Mouse (Mus musculus): ENCODE results near the gene Parg. TPM values are rescaled to one million over a fixed set of nuclear protein-coding genes. Genes with fewer than 3 reads are reported as not detected.

Parg gene
- polyA plus RNA-seq, 1 experiment: 10.5 TPM

DNA sequence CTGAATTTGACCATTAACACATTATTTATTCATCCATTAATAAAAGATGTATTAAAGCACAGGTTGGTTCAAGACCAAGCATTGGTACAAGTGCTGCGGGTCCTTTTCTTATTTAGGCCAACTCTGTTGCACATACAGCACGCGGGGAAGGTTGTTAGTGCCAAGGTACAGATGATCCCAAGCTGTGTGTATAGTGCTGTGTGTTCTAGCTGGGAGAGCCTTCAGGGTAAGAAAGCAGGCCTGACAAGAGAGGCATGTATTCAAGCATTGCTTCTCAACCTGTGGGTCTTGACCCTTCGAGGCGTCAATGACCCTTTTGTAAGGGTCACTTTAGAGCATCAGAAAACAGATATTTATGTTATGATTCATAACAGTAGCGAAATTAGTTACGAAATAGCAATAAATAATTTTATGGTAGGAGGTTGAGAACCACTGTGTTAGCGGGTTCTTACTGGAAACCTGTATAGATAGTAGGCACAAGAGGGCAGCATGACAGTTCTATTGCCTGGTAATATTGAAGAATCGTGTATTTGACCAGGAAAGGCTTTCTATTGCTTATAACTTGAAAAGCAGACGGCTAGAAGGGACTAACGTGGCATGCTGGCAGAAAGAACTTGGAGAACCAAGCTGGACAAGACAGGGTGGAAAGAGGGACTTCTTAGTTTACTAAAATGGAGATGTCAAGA is 38.4 kb upstream of the Parg start:
- Histone ChIP-seq H3K79me2 (ENCODE audit: control insufficient read depth, insufficient read depth) (peaks cover 77% of the 10 kb centered on the region), H3K36me3 (ENCODE audit: control insufficient read depth, insufficient read depth) (no peaks in the 10 kb centered on the region), H3K27me3 (ENCODE audit: control insufficient read depth, insufficient read depth, insufficient read length) (no peaks in the 10 kb centered on the region), H3ac (ENCODE audit: control insufficient read depth, insufficient read length) (no peak overlapping the region), H3K4me3 (no peak overlapping the region), H3K4me2 (ENCODE audit: low read depth) (no peak overlapping the region)
- TF ChIP-seq REST (IDR thresholded peaks at IDR 0.05; ENCODE audit: insufficient read depth, insufficient read length): no peak
- TF ChIP-seq E2F4 (IDR thresholded peaks at IDR 0.05; ENCODE audit: insufficient read depth): no peak
- TF ChIP-seq MYOD1 (IDR thresholded peaks at IDR 0.05; ENCODE audit: control insufficient read depth in 1 of 3, insufficient read length in 2 of 3, low read depth in 2 of 3): no peak
- TF ChIP-seq CEBPB (IDR thresholded peaks at IDR 0.05; ENCODE audit: insufficient read depth, poor library complexity, severe bottlenecking): no peak
- TF ChIP-seq MYOG (IDR thresholded peaks at IDR 0.05; ENCODE audit: control insufficient read depth in 1 of 3, insufficient read depth in 1 of 3, insufficient read length in 2 of 3, low read depth in 2 of 3): no peak
- TF ChIP-seq TCF3 (IDR thresholded peaks at IDR 0.05; ENCODE audit: insufficient read length, low read depth): no peak
- no peak for TF ChIP-seq MAX (IDR thresholded peaks at IDR 0.05; ENCODE audit: low read depth)
- TF ChIP-seq TCF12 (IDR thresholded peaks at IDR 0.05; ENCODE audit: insufficient read depth, poor library complexity, severe bottlenecking): no peak
- no peak for TF ChIP-seq POLR2AphosphoS2 (IDR thresholded peaks at IDR 0.05; ENCODE audit: insufficient read length, low read depth)
- TF ChIP-seq USF1 (IDR thresholded peaks at IDR 0.05; ENCODE audit: low read depth): no peak
- TF ChIP-seq POLR2A (IDR thresholded peaks at IDR 0.05; ENCODE audit: insufficient read length, low read depth): no peak
- TF ChIP-seq SRF (IDR thresholded peaks at IDR 0.05; ENCODE audit: control insufficient read depth, insufficient read length, low read depth): no peak

DNA sequence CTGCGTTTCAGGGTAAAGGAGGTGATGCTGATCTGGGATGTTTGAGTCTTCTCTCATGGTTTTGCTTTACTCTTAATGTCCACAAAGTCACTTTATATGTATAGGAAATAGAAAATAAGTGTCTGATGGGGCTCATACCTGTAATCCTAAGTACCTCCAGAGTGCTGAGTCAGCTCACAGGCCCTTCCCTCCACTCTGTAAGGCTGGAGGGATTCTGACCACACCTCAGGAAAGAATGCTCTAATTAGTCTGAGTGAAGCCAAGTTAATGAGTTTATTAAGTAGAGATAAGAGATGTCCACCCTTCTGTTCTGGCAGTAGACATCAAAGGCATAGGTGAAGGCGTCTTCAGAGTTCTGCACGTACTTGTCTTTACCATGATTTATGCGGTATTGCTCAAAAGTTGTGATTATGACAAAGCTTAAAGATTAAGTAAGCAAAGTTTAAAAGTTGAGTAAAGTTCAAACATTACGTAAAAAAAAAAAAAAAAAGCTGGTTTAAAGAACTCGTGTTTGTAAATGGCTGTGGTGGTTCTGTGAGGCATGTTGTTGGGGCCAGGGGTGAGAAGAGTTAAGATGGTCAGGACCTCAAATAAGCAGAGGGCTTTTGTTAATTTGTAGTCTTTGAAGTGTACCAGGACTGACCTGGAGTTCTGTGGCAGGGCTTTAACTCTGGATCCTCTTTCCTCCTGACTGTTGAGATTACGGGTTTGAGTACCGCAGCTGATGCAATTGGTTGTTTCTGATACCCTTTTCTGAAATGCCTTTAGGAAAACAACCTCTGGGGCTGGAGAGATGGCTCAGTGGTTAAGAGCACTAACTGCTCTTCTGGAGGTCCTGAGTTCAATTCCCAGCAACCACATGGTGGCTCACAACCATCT is 37.3 kb upstream of the Parg start:
- peak overlapping the region; percentile 65 for H3K4me2 ChIP-seq (ENCODE audit: low read depth)
- no peak overlapping the region for H3ac ChIP-seq (ENCODE audit: control insufficient read depth, insufficient read length)
- no peak for TF ChIP-seq POLR2A (IDR thresholded peaks at IDR 0.05; ENCODE audit: insufficient read length, low read depth)
- no peak for TF ChIP-seq MAX (IDR thresholded peaks at IDR 0.05; ENCODE audit: low read depth)
- no peak for TF ChIP-seq SRF (IDR thresholded peaks at IDR 0.05; ENCODE audit: control insufficient read depth, insufficient read length, low read depth)
- TF ChIP-seq REST (IDR thresholded peaks at IDR 0.05; ENCODE audit: insufficient read depth, insufficient read length): no peak
- no peak for TF ChIP-seq USF1 (IDR thresholded peaks at IDR 0.05; ENCODE audit: low read depth)
- TF ChIP-seq POLR2AphosphoS2 (IDR thresholded peaks at IDR 0.05; ENCODE audit: insufficient read length, low read depth): no peak
- no peak for TF ChIP-seq CEBPB (IDR thresholded peaks at IDR 0.05; ENCODE audit: insufficient read depth, poor library complexity, severe bottlenecking)
- no peak for TF ChIP-seq MYOG (IDR thresholded peaks at IDR 0.05; ENCODE audit: control insufficient read depth in 1 of 3, insufficient read depth in 1 of 3, insufficient read length in 2 of 3, low read depth in 2 of 3)

DNA sequence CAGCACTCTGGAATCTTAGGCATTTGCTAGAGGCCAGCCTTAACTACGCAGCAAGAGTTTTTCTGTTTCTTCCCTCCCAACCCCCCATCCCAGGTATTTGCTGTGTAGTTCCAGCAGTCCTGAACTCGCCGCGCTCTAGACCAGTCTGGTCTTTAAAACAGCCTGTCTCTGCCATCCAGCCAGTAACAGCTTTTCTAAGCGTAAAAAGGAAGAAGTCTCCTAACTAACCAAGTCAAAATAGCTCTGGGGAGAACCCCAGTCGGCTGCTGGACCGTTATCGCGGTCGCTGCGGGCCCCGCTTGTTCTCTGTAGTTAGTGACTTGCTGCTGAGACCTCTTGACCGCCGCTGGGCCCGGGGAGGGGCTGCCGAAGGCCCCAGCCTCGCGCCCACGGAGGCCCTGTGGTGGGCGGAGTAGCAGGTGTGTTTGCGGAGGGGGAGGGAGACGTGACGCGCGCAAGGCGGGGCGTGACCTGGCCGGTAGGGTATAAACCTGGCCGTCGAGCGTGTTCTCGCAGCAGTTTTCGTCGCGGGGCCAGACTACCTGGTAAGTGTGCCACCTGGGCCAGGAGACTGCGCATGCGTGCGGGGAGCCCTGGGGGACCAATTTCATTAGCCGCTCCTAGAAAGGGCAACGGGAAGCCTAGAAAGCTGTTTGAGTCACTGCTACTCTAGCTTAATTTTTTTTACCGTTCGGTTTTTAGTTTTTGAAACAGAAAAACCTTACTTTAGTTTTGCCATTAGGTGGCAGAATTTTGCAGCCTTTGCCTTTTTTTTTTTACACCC is 36.3 kb upstream of the Parg start:
- TF ChIP-seq MYOD1 (IDR thresholded peaks at IDR 0.05; ENCODE audit: control insufficient read depth in 1 of 3, insufficient read length in 2 of 3, low read depth in 2 of 3) (peak in 2 of 3 experiments; percentile 54 to 89), MYOG (IDR thresholded peaks at IDR 0.05; ENCODE audit: control insufficient read depth in 1 of 3, insufficient read depth in 1 of 3, insufficient read length in 2 of 3, low read depth in 2 of 3) (peak in 1 of 3 experiments; percentile 76), POLR2A (IDR thresholded peaks at IDR 0.05; ENCODE audit: insufficient read length, low read depth) (peak; percentile 31), E2F4 (IDR thresholded peaks at IDR 0.05; ENCODE audit: insufficient read depth) (no peak), USF1 (IDR thresholded peaks at IDR 0.05; ENCODE audit: low read depth) (no peak)
- H3K36me3 ChIP-seq (ENCODE audit: control insufficient read depth, insufficient read depth): no peaks in the 10 kb centered on the region
- peak overlapping the region; percentile 65 for H3K4me2 ChIP-seq (ENCODE audit: low read depth)
- peak overlapping the region; percentile 27 for H3K4me3 ChIP-seq
- peaks cover 93% of the 10 kb centered on the region for H3K79me2 ChIP-seq (ENCODE audit: control insufficient read depth, insufficient read depth)
- H3ac ChIP-seq (ENCODE audit: control insufficient read depth, insufficient read length): no peak overlapping the region
- H3K27me3 ChIP-seq (ENCODE audit: control insufficient read depth, insufficient read depth, insufficient read length): no peaks in the 10 kb centered on the region

More for the DNA sequence above, 37.3 kb upstream of the Parg start:
- no peaks in the 10 kb centered on the region for H3K27me3 ChIP-seq (ENCODE audit: control insufficient read depth, insufficient read depth, insufficient read length)
- H3K4me3 ChIP-seq: peak overlapping the region; percentile 27
- no peaks in the 10 kb centered on the region for H3K36me3 ChIP-seq (ENCODE audit: control insufficient read depth, insufficient read depth)
- H3K79me2 ChIP-seq (ENCODE audit: control insufficient read depth, insufficient read depth): peaks cover 87% of the 10 kb centered on the region

DNA sequence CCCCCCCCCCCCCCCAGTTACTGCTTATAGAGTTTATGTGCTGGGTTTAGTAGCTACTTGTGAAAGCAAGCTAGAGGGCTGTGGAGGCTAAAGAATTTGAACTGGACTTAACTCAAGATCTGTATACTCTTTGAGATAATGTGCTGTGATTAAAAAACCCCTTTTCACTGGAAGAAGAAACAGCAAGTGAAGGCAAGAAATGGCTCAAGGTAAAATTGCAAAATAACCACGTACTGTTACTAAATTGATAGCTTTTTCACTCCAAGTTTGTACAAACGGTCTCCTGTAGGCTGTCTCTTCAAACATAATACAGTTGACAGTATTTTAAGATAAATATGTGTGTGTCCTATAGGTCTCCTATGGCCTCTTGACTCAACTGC is 35.7 kb upstream of the Parg start:
- Histone ChIP-seq H3ac (ENCODE audit: control insufficient read depth, insufficient read length) (no peak overlapping the region), H3K4me3 (peak overlapping the region; percentile 27), H3K27me3 (ENCODE audit: control insufficient read depth, insufficient read depth, insufficient read length) (no peaks in the 10 kb centered on the region), H3K36me3 (ENCODE audit: control insufficient read depth, insufficient read depth) (peaks cover under 1% of the 10 kb centered on the region), H3K4me2 (ENCODE audit: low read depth) (peak overlapping the region; percentile 65), H3K79me2 (ENCODE audit: control insufficient read depth, insufficient read depth) (peaks cover 89% of the 10 kb centered on the region)
- no peak for TF ChIP-seq POLR2A (IDR thresholded peaks at IDR 0.05; ENCODE audit: insufficient read length, low read depth)
- TF ChIP-seq MYOD1 (IDR thresholded peaks at IDR 0.05; ENCODE audit: control insufficient read depth in 1 of 3, insufficient read length in 2 of 3, low read depth in 2 of 3): no peak
- no peak for TF ChIP-seq MAX (IDR thresholded peaks at IDR 0.05; ENCODE audit: low read depth)
- no peak for TF ChIP-seq TCF3 (IDR thresholded peaks at IDR 0.05; ENCODE audit: insufficient read length, low read depth)
- no peak for TF ChIP-seq E2F4 (IDR thresholded peaks at IDR 0.05; ENCODE audit: insufficient read depth)
- TF ChIP-seq USF1 (IDR thresholded peaks at IDR 0.05; ENCODE audit: low read depth): no peak
- no peak for TF ChIP-seq MYOG (IDR thresholded peaks at IDR 0.05; ENCODE audit: control insufficient read depth in 1 of 3, insufficient read depth in 1 of 3, insufficient read length in 2 of 3, low read depth in 2 of 3)

Measured in myocyte (in vitro differentiated cells).